Mouse (Mus musculus): ENCODE measurements around the gene Nrl. TPM values are rescaled to one million over a fixed set of nuclear protein-coding genes. Genes with fewer than 3 reads are reported as not detected.

The Nrl gene
- polyA plus RNA-seq, 2 experiments, result not detected

- no peaks in the 10 kb centered on the region; a peak in 1 of 4 replicates for H3K4me1 ChIP-seq (replicated peaks; ENCODE audit: control insufficient read depth in 2 of 2, insufficient read depth in 2 of 2, low read length in 1 of 2)
- DNase-seq (ENCODE audit: low read depth in 3 of 3, low spot score in 3 of 3), result no peak
- H3K36me3 ChIP-seq (replicated peaks; ENCODE audit: control insufficient read depth, insufficient read depth, low read depth), result no peaks in the 10 kb centered on the region
- no peak overlapping the region for H3K9ac ChIP-seq (replicated peaks)
- no peaks in the 10 kb centered on the region for H3K9me3 ChIP-seq (ENCODE audit: control insufficient read depth, low read length)
- H3K4me2 ChIP-seq (ENCODE audit: low read depth), result no peak overlapping the region
- no peak for TF ChIP-seq EP300 (IDR thresholded peaks at IDR 0.05; ENCODE audit: low read depth)
- TF ChIP-seq CTCF (IDR thresholded peaks at IDR 0.05; ENCODE audit: low read depth), result no peak
- H3K4me3 ChIP-seq (ENCODE audit: insufficient read depth in 1 of 2, low read depth in 2 of 2, low read length in 2 of 2), result no peak overlapping the region
- H3K27me3 ChIP-seq (ENCODE audit: control insufficient read depth, insufficient read depth, low read length), result peaks cover 51% of the 10 kb centered on the region
- no peak for ATAC-seq (ENCODE audit: insufficient read depth)
- H3K27ac ChIP-seq, result no peak overlapping the region
- 26% methylated on average over 4 of the region's 4 CpGs for WGBS (ENCODE audit: insufficient replicate concordance)
These were observed 719 bp downstream of the Nrl start for GRCm38 (mm10) chr14:55524062-55524461.

GRCm38 (mm10) chr14:55520451-55521361 is 4.1 kb downstream of the Nrl start:
- Histone ChIP-seq H3K4me1 (replicated peaks; ENCODE audit: control insufficient read depth in 2 of 2, insufficient read depth in 2 of 2, low read length in 1 of 2) (no peaks in the 10 kb centered on the region; a peak in 1 of 4 replicates), H3K36me3 (replicated peaks; ENCODE audit: control insufficient read depth, insufficient read depth, low read depth) (no peaks in the 10 kb centered on the region), H3K9me3 (ENCODE audit: control insufficient read depth, low read length) (no peaks in the 10 kb centered on the region), H3K4me3 (ENCODE audit: insufficient read depth in 1 of 2, low read depth in 2 of 2, low read length in 2 of 2) (peak overlapping the region in 1 of 2 experiments; percentile 30; a peak in 2 of 4 replicates), H3K27ac (no peak overlapping the region), H3K27me3 (ENCODE audit: control insufficient read depth, insufficient read depth, low read length) (peaks cover 62% of the 10 kb centered on the region), H3K4me2 (ENCODE audit: low read depth) (peak overlapping the region; percentile 49), H3K9ac (replicated peaks) (no peak overlapping the region)
- TF ChIP-seq CTCF (IDR thresholded peaks at IDR 0.05; ENCODE audit: low read depth) (no peak), EP300 (IDR thresholded peaks at IDR 0.05; ENCODE audit: low read depth) (no peak)
- DNase-seq (ENCODE audit: low read depth in 3 of 3, low spot score in 3 of 3) (no peak), ATAC-seq (ENCODE audit: insufficient read depth) (no peak)
- 1% methylated on average over 61 of the region's 61 CpGs for WGBS (ENCODE audit: insufficient replicate concordance)

- Histone ChIP-seq H3K27me3 (ENCODE audit: control insufficient read depth, insufficient read depth, low read length) (peaks cover 57% of the 10 kb centered on the region), H3K9me3 (ENCODE audit: control insufficient read depth, low read length) (no peaks in the 10 kb centered on the region), H3K4me1 (replicated peaks; ENCODE audit: control insufficient read depth in 2 of 2, insufficient read depth in 2 of 2, low read length in 1 of 2) (no peaks in the 10 kb centered on the region; a peak in 1 of 4 replicates), H3K4me3 (ENCODE audit: insufficient read depth in 1 of 2, low read depth in 2 of 2, low read length in 2 of 2) (no peak overlapping the region), H3K36me3 (replicated peaks; ENCODE audit: control insufficient read depth, insufficient read depth, low read depth) (no peaks in the 10 kb centered on the region), H3K9ac (replicated peaks) (no peak overlapping the region), H3K4me2 (ENCODE audit: low read depth) (no peak overlapping the region), H3K27ac (no peak overlapping the region)
- TF ChIP-seq EP300 (IDR thresholded peaks at IDR 0.05; ENCODE audit: low read depth), result no peak
- TF ChIP-seq CTCF (IDR thresholded peaks at IDR 0.05; ENCODE audit: low read depth), result no peak
- WGBS (ENCODE audit: insufficient replicate concordance), result 46% methylated on average over 4 of the region's 4 CpGs
- DNase-seq (ENCODE audit: low read depth in 3 of 3, low spot score in 3 of 3) (no peak), ATAC-seq (ENCODE audit: insufficient read depth) (no peak)
These were observed 5.2 kb downstream of the Nrl start for GRCm38 (mm10) chr14:55519604-55520003.

- DNase-seq (ENCODE audit: low read depth in 3 of 3, low spot score in 3 of 3) (no peak), ATAC-seq (ENCODE audit: insufficient read depth) (no peak)
- H3K27me3 ChIP-seq (ENCODE audit: control insufficient read depth, insufficient read depth, low read length), result peaks cover 54% of the 10 kb centered on the region
- no peaks in the 10 kb centered on the region for H3K9me3 ChIP-seq (ENCODE audit: control insufficient read depth, low read length)
- no peak overlapping the region for H3K9ac ChIP-seq (replicated peaks)
- 51% methylated on average over 2 of the region's 2 CpGs for WGBS (ENCODE audit: insufficient replicate concordance)
- no peak overlapping the region for H3K4me2 ChIP-seq (ENCODE audit: low read depth)
- H3K4me3 ChIP-seq (ENCODE audit: insufficient read depth in 1 of 2, low read depth in 2 of 2, low read length in 2 of 2), result no peak overlapping the region
- peaks cover 5% of the 10 kb centered on the region in 2 experiments; a peak in 3 of 4 replicates for H3K4me1 ChIP-seq (replicated peaks; ENCODE audit: control insufficient read depth in 2 of 2, insufficient read depth in 2 of 2, low read length in 1 of 2)
- TF ChIP-seq EP300 (IDR thresholded peaks at IDR 0.05; ENCODE audit: low read depth), result no peak
- no peak for TF ChIP-seq CTCF (IDR thresholded peaks at IDR 0.05; ENCODE audit: low read depth)
- no peak overlapping the region for H3K27ac ChIP-seq
- no peaks in the 10 kb centered on the region for H3K36me3 ChIP-seq (replicated peaks; ENCODE audit: control insufficient read depth, insufficient read depth, low read depth)
These were observed 5.9 kb downstream of the Nrl start for GRCm38 (mm10) chr14:55518897-55519296.

GRCm38 (mm10) chr14:55515846-55516245 is 8.9 kb downstream of the Nrl start:
- H3K36me3 ChIP-seq (replicated peaks; ENCODE audit: control insufficient read depth, insufficient read depth, low read depth), result no peaks in the 10 kb centered on the region
- peaks cover 38% of the 10 kb centered on the region for H3K27me3 ChIP-seq (ENCODE audit: control insufficient read depth, insufficient read depth, low read length)
- no peak overlapping the region for H3K27ac ChIP-seq
- H3K4me2 ChIP-seq (ENCODE audit: low read depth), result no peak overlapping the region
- no peak for TF ChIP-seq EP300 (IDR thresholded peaks at IDR 0.05; ENCODE audit: low read depth)
- no peak for TF ChIP-seq CTCF (IDR thresholded peaks at IDR 0.05; ENCODE audit: low read depth)
- 90% methylated on average over 4 of the region's 4 CpGs for WGBS (ENCODE audit: insufficient replicate concordance)
- H3K9ac ChIP-seq (replicated peaks), result no peak overlapping the region
- no peak for DNase-seq (ENCODE audit: low read depth in 3 of 3, low spot score in 3 of 3)
- ATAC-seq (ENCODE audit: insufficient read depth), result no peak
- no peak overlapping the region for H3K4me3 ChIP-seq (ENCODE audit: insufficient read depth in 1 of 2, low read depth in 2 of 2, low read length in 2 of 2)
- no peaks in the 10 kb centered on the region for H3K9me3 ChIP-seq (ENCODE audit: control insufficient read depth, low read length)
- H3K4me1 ChIP-seq (replicated peaks; ENCODE audit: control insufficient read depth in 2 of 2, insufficient read depth in 2 of 2, low read length in 1 of 2), result peaks cover 5 to 10% of the 10 kb centered on the region in 2 experiments; a peak in 3 of 4 replicates
